In genomic region chr14:34570294-34570693, GRCm38 (mm10) we compare ENCODE assay signal across 1 mouse cellular context.
TF ChIP-seq lines count a peak whose summit lies in the region.

No protein-coding gene starts in this region.

TF ChIP-seq in CH12.LX, 34 proteins besides CTCF, POLR2A, EP300 and RAD21:
- TF ChIP-seq MXI1 (IDR thresholded peaks at IDR 0.05; ENCODE audit: low read depth, low read length), result no peak
- TF ChIP-seq ELF1 (IDR thresholded peaks at IDR 0.05; ENCODE audit: low read depth, low read length), result no peak
- TF ChIP-seq NRF1 (IDR thresholded peaks at IDR 0.05; ENCODE audit: low read depth, low read length), result no peak
- no peak for TF ChIP-seq MAZ (IDR thresholded peaks at IDR 0.05; ENCODE audit: low read depth, low read length)
- TF ChIP-seq ZC3H11A (IDR thresholded peaks at IDR 0.05; ENCODE audit: low read depth, low read length), result peak; percentile 77
- TF ChIP-seq SMC3 (IDR thresholded peaks at IDR 0.05; ENCODE audit: low read depth, low read length), result peak; percentile 86
